Mouse (Mus musculus) heart, adult 2 months (tissue): Measurements from ENCODE around the gene Abcf2.

Source experiments
- CTCF ChIP-seq: fragments of 200-600 bp; IDR thresholded peaks from 2 replicates; pipeline ENCODE4 v1.8.1; 2022; ENCODE audit warnings: antibody characterized with exemption, mild to moderate bottlenecking, moderate library complexity
- EP300 ChIP-seq: fragments of 200-500 bp; IDR thresholded peaks from 2 replicates; pipeline ENCODE4 v1.6.1; 2011; ENCODE audit warnings: low read depth, low read length, control low read depth; ENCODE audit not compliant: insufficient read depth
- POLR2A ChIP-seq: fragments of 200-500 bp; IDR thresholded peaks from 2 replicates; pipeline ENCODE4 v1.6.1; 2011; ENCODE audit warnings: mild to moderate bottlenecking, low read depth, low read length, control low read depth; ENCODE audit not compliant: insufficient read depth

DNA sequence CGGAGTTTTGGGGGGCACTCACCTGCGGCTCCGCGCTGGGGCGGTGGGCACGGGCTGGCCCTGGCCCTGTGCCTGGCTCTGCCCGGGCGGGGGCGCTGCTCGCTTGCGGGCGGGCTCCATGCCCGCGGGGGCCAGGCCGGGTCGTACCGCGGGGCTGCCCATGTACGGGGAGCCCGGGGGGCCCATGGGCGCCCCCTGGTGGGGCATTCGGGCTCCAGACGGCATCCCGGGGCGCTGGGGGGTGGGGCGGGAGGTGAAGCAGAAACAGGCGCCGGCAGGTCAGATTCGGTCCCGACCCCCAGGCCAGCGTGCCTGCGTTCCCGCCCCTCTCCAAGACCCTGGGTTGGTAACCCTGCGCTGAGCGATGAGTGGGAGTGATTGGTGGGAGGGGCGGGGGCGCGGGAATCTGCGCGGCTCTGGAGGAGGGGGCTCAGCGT is 21.3 kb upstream of the Abcf2 start:
- peak; percentile 79 for TF ChIP-seq CTCF
- TF ChIP-seq POLR2A, result no peak
- no peak for TF ChIP-seq EP300
